ENCODE assay signal across 8 mouse cellular contexts in the genomic region with DNA sequence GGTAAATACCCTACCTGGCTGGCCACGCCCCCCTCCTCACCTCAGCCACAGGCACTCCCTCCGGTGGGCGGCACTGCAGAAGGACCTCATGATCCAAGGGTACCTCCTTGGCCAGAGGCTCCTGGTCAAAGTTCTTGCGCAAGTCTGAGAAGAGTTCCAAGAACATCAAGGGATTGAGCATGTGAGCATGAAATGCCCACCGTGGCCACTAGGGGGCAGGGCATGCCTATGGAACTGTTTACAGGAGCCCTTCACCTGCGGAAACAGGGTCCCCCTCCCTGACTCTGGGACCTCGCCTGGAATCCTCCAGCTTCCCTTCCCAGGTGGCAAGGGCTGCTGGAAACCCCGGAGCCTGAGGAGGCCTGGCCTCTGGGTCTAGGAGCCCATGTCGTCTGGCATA. TPM values are rescaled to one million over a fixed set of nuclear protein-coding genes. Genes with fewer than 3 reads are reported as not detected.
DNase-seq lines count a peak whose midpoint lies in the region; ATAC-seq and TF ChIP-seq lines count a peak whose summit lies in the region.

No protein-coding gene starts in this region.

- peak; percentile 88 for TF ChIP-seq CTCF in C2C12 (IDR thresholded peaks at IDR 0.05; ENCODE audit: control insufficient read depth, insufficient read depth, insufficient read length)
- peak; percentile 99 for TF ChIP-seq CTCF in bone marrow macrophage, adult 2 months (IDR thresholded peaks at IDR 0.05; ENCODE audit: low read depth, low read length)

- 13% methylated on average over 9 of the region's 9 CpGs for WGBS in embryonic facial prominence, embryonic 15.5 days
- WGBS in heart, embryonic 10.5 days = 13% methylated on average over 9 of the region's 9 CpGs
- WGBS in limb, embryonic 15.5 days = 11% methylated on average over 9 of the region's 9 CpGs
- WGBS in stomach, embryonic 16.5 days = 7% methylated on average over 9 of the region's 9 CpGs

- H3K27ac ChIP-seq in bone marrow macrophage, adult 2 months (ENCODE audit: insufficient read depth, low read depth, low read length) = no peak overlapping the region
- H3K27ac ChIP-seq in embryonic facial prominence, embryonic 15.5 days (replicated peaks) = no peak overlapping the region
- H3K27ac ChIP-seq in heart, embryonic 10.5 days = peak overlapping the region; percentile 69
- H3K27ac ChIP-seq in limb, embryonic 15.5 days = no peak overlapping the region
- no peak overlapping the region for H3K27ac ChIP-seq in stomach, embryonic 16.5 days (ENCODE audit: low read length)

- H3K36me3 ChIP-seq in C2C12 (ENCODE audit: control insufficient read depth, insufficient read depth) = peaks cover 81% of the 10 kb centered on the region
- 0 out of 2 replicates have a peak, but pooled peaks cover 3% of the 10 kb centered on the region for H3K36me3 ChIP-seq in embryonic facial prominence, embryonic 15.5 days
- H3K36me3 ChIP-seq in heart, embryonic 10.5 days = peaks cover 78% of the 10 kb centered on the region
- peaks cover 10% of the 10 kb centered on the region for H3K36me3 ChIP-seq in limb, embryonic 15.5 days
- no peaks in the 10 kb centered on the region for H3K36me3 ChIP-seq in stomach, embryonic 16.5 days (ENCODE audit: control insufficient read depth, insufficient read depth, low read length)

- H3K9me3 ChIP-seq in embryonic facial prominence, embryonic 15.5 days (replicated peaks) = no peaks in the 10 kb centered on the region
- no peaks in the 10 kb centered on the region for H3K9me3 ChIP-seq in heart, embryonic 10.5 days
- H3K9me3 ChIP-seq in limb, embryonic 15.5 days = no peaks in the 10 kb centered on the region
- no peaks in the 10 kb centered on the region for H3K9me3 ChIP-seq in stomach, embryonic 16.5 days (replicated peaks; ENCODE audit: control insufficient read depth, low read length)

- H3K79me2 ChIP-seq in C2C12 (ENCODE audit: control insufficient read depth, insufficient read depth) = peaks cover 68% of the 10 kb centered on the region

- H3K9ac ChIP-seq in embryonic facial prominence, embryonic 15.5 days = no peak overlapping the region
- no peak overlapping the region for H3K9ac ChIP-seq in limb, embryonic 15.5 days
- no peak overlapping the region for H3K9ac ChIP-seq in stomach, embryonic 16.5 days (ENCODE audit: low read length)

- ATAC-seq in embryonic facial prominence, embryonic 15.5 days (ENCODE audit: insufficient number of reproducible peaks, low FRiP score, low TSS enrichment, low read depth) = 0 out of 2 replicates have a peak, but pooled peaks have one; percentile 8
- no peak for ATAC-seq in limb, embryonic 15.5 days (ENCODE audit: insufficient number of reproducible peaks, low FRiP score, low TSS enrichment, low read depth)
- peak; percentile 32; the same call in 1 of the 2 replicates for ATAC-seq in stomach, embryonic 16.5 days (ENCODE audit: insufficient read depth, low FRiP score)

- peak overlapping the region; percentile 40 for H3K4me2 ChIP-seq in embryonic facial prominence, embryonic 15.5 days (replicated peaks)
- H3K4me2 ChIP-seq in limb, embryonic 15.5 days = peak overlapping the region; percentile 32
- no peak overlapping the region for H3K4me2 ChIP-seq in stomach, embryonic 16.5 days (ENCODE audit: low read depth, low read length)

- no peak for TF ChIP-seq POLR2A in bone marrow macrophage, adult 2 months (IDR thresholded peaks at IDR 0.05; ENCODE audit: borderline replicate concordance, low read depth, low read length)

- peak; percentile 87 for DNase-seq in heart, embryonic 10.5 days (ENCODE audit: low spot score)
- peak; percentile 86 for DNase-seq in kidney, adult 9 months
- DNase-seq in natural killer cell, adult 2 months (ENCODE audit: low spot score in 2 of 2) = peak; percentile 46 to 54

- H3K4me1 ChIP-seq in bone marrow macrophage, adult 2 months (ENCODE audit: control insufficient read depth, insufficient read depth, low read length) = no peaks in the 10 kb centered on the region
- H3K4me1 ChIP-seq in embryonic facial prominence, embryonic 15.5 days = peaks cover 4% of the 10 kb centered on the region; the same call in 1 of the 2 replicates
- H3K4me1 ChIP-seq in heart, embryonic 10.5 days = peaks cover 36% of the 10 kb centered on the region
- H3K4me1 ChIP-seq in limb, embryonic 15.5 days = peaks cover 8% of the 10 kb centered on the region
- 0 out of 2 replicates have a peak, but pooled peaks cover 4% of the 10 kb centered on the region for H3K4me1 ChIP-seq in stomach, embryonic 16.5 days (ENCODE audit: control insufficient read depth, insufficient read depth, low read length)

- no peaks in the 10 kb centered on the region for H3K27me3 ChIP-seq in C2C12 (ENCODE audit: control insufficient read depth, insufficient read depth, insufficient read length)
- no peaks in the 10 kb centered on the region for H3K27me3 ChIP-seq in embryonic facial prominence, embryonic 15.5 days
- no peaks in the 10 kb centered on the region for H3K27me3 ChIP-seq in heart, embryonic 10.5 days (ENCODE audit: insufficient read depth, poor library complexity, severe bottlenecking)
- H3K27me3 ChIP-seq in limb, embryonic 15.5 days = no peaks in the 10 kb centered on the region
- no peaks in the 10 kb centered on the region for H3K27me3 ChIP-seq in stomach, embryonic 16.5 days (ENCODE audit: control insufficient read depth, insufficient read depth, low read length)

- no peak overlapping the region for H3K4me3 ChIP-seq in C2C12 (ENCODE audit: insufficient read depth, poor library complexity, severe bottlenecking)
- no peak overlapping the region for H3K4me3 ChIP-seq in bone marrow macrophage, adult 2 months (ENCODE audit: insufficient read depth, low read length)
- H3K4me3 ChIP-seq in embryonic facial prominence, embryonic 15.5 days (replicated peaks) = no peak overlapping the region
- no peak overlapping the region for H3K4me3 ChIP-seq in heart, embryonic 10.5 days
- H3K4me3 ChIP-seq in limb, embryonic 15.5 days = no peak overlapping the region
- no peak overlapping the region for H3K4me3 ChIP-seq in stomach, embryonic 16.5 days (replicated peaks; ENCODE audit: low read length)

- peaks cover 32% of the 10 kb centered on the region for H3K79me3 ChIP-seq in C2C12 (ENCODE audit: low read depth)

- H3ac ChIP-seq in C2C12 (ENCODE audit: control insufficient read depth, insufficient read length, low read depth) = no peak overlapping the region

TF ChIP-seq in C2C12, 6 proteins besides CTCF, POLR2A, EP300 and RAD21:
- TF ChIP-seq USF1 (IDR thresholded peaks at IDR 0.05; ENCODE audit: low read depth) (no peak), CEBPB (IDR thresholded peaks at IDR 0.05; ENCODE audit: low read depth) (peak; percentile 98)

RNA-seq across cellular contexts. Expression of gene Slc29a3, which starts 27.0 kb away (rescaled TPM):
- polyA plus RNA-seq in C2C12 (2012; fragmentation: generic; extraction: Trizol) = 4.4 TPM
- polyA plus RNA-seq in bone marrow macrophage, adult 2 months (2012; ENCODE audit: insufficient read depth, insufficient read length, missing spikeins) = 42.7 and 50.8 TPM in 2 replicates
- 12.8 and 14.0 TPM in 2 replicates for polyA plus RNA-seq in embryonic facial prominence, embryonic 15.5 days (2015; fragmentation: Nextera tagmentation; extraction: Ambion mirVana)
- 5.7 and 6.3 TPM in 2 replicates for polyA plus RNA-seq in heart, embryonic 10.5 days (2016; fragmentation: Nextera tagmentation; extraction: Ambion mirVana)
- 16.0 and 17.9 TPM in 2 replicates for polyA plus RNA-seq in limb, embryonic 15.5 days (2015; fragmentation: Nextera tagmentation; extraction: Ambion mirVana)
- 6.9 and 9.6 TPM in 2 replicates for polyA plus RNA-seq in stomach, embryonic 16.5 days (2015; fragmentation: Nextera tagmentation; extraction: Ambion mirVana)

RNA-seq across cellular contexts. Expression of gene Unc5b, which starts 51.8 kb away (rescaled TPM):
- polyA plus RNA-seq in C2C12 (2012; fragmentation: generic; extraction: Trizol) = 142 TPM
- 0.91 and 1.1 TPM in 2 replicates for polyA plus RNA-seq in bone marrow macrophage, adult 2 months (2012; ENCODE audit: insufficient read depth, insufficient read length, missing spikeins)
- polyA plus RNA-seq in embryonic facial prominence, embryonic 15.5 days (2015; fragmentation: Nextera tagmentation; extraction: Ambion mirVana) = 7.5 and 7.9 TPM in 2 replicates
- polyA plus RNA-seq in heart, embryonic 10.5 days (2016; fragmentation: Nextera tagmentation; extraction: Ambion mirVana) = 17.9 and 18.8 TPM in 2 replicates
- polyA plus RNA-seq in limb, embryonic 15.5 days (2015; fragmentation: Nextera tagmentation; extraction: Ambion mirVana) = 8.1 and 8.2 TPM in 2 replicates
- polyA plus RNA-seq in stomach, embryonic 16.5 days (2015; fragmentation: Nextera tagmentation; extraction: Ambion mirVana) = 3.7 and 4.0 TPM in 2 replicates
